Mouse (Mus musculus) lung, adult 2 months (tissue): ENCODE data around the gene Cyb561d2.

ENCODE experiments used
- CTCF ChIP-seq: fragments of 200-500 bp; IDR thresholded peaks from 2 replicates; pipeline ENCODE4 v1.5.1; 2011; ENCODE audit warnings: mild to moderate bottlenecking, low read length, control low read depth; ENCODE audit not compliant: insufficient read depth
- POLR2A ChIP-seq: fragments of 200-500 bp; IDR thresholded peaks from 2 replicates; pipeline ENCODE4 v1.6.1; 2011; ENCODE audit warnings: low read depth, mild to moderate bottlenecking, control low read depth, low read length, borderline replicate concordance; ENCODE audit errors: extremely low read depth

- TF ChIP-seq POLR2A (no peak), CTCF (no peak)
Measured at GRCm38 (mm10) chr9:107542352-107542686, 326 bp upstream of the Cyb561d2 start.
